Mouse (Mus musculus) hindbrain, embryonic 16.5 days (tissue): ENCODE measurements around the gene Rab14. TPM values are rescaled to one million over a fixed set of nuclear protein-coding genes. Genes with fewer than 3 reads are reported as not detected.

Experiments used
- ATAC-seq: fragments of 200-750 bp; cut with Nextera tagmentation; 2 replicates; pipeline ENCODE4 v1.8.0; 2017; ENCODE audit warnings: moderate TSS enrichment, moderate library complexity
- H3K27ac ChIP-seq: fragments of 300-500 bp; sonication (generic); 2 replicates; pipeline ENCODE4 v1.5.1; 2014; ENCODE audit warnings: low read depth, mild to moderate bottlenecking, control low read depth, low read length, moderate library complexity
- H3K27me3 ChIP-seq: fragments of 300-500 bp; sonication (generic); replicated peaks from 2 replicates; pipeline ENCODE4 v1.6.1; 2014; ENCODE audit warnings: low read length; ENCODE audit not compliant: control insufficient read depth, insufficient read depth
- H3K36me3 ChIP-seq: fragments of 300-500 bp; sonication (generic); 2 replicates; pipeline ENCODE4 v1.6.1; 2014; ENCODE audit warnings: mild to moderate bottlenecking, low read length, moderate library complexity, mixed read lengths; ENCODE audit not compliant: control insufficient read depth, insufficient read depth
- H3K4me1 ChIP-seq: fragments of 300-500 bp; sonication (generic); 2 replicates; pipeline ENCODE4 v1.6.1; 2014; ENCODE audit warnings: low read depth, low read length; ENCODE audit not compliant: control insufficient read depth, insufficient read depth
- H3K4me2 ChIP-seq: fragments of 300-500 bp; sonication (generic); 2 replicates; pipeline ENCODE4 v1.6.1; 2014; ENCODE audit warnings: mild to moderate bottlenecking, low read length, control low read depth, moderate library complexity
- H3K4me3 ChIP-seq: fragments of 300-500 bp; sonication (generic); 2 replicates; pipeline ENCODE4 v1.5.1; 2014; ENCODE audit warnings: mild to moderate bottlenecking, low read length, control low read depth, moderate library complexity
- H3K9ac ChIP-seq: fragments of 300-500 bp; sonication (generic); 2 replicates; pipeline ENCODE4 v1.6.1; 2014; ENCODE audit warnings: low read depth, mild to moderate bottlenecking, control low read depth, low read length, moderate library complexity
- H3K9me3 ChIP-seq: fragments of 300-500 bp; sonication (generic); 2 replicates; pipeline ENCODE4 v1.6.1; 2014; ENCODE audit warnings: mild to moderate bottlenecking, low read length, moderate library complexity; ENCODE audit not compliant: control insufficient read depth
- WGBS: fragments of 180-500 bp; shearing (Covaris S2); extraction: QIAGEN DNeasy Blood & Tissue Kit; methylation state at CpG from one replicate; pipeline ENCODE4 v1.1.7; 2014; 5-methylcytosine and 5-hydroxymethylcytosine counted together
- polyA plus RNA-seq: library from polyadenylated mRNA; unstranded; fragments of >200 nt; fragmentation: Nextera tagmentation; extraction: Ambion mirVana; gene quantifications from 2 replicates; pipeline ENCODE4 v1.2.1, GENCODE M21; 2015

Gene Rab14
- polyA plus RNA-seq, 1 experiment from 2014 or later: 426 TPM

- Histone ChIP-seq H3K4me2 (no peak overlapping the region), H3K4me1 (no peaks in the 10 kb centered on the region), H3K4me3 (no peak overlapping the region), H3K27me3 (no peaks in the 10 kb centered on the region), H3K9ac (no peak overlapping the region), H3K36me3 (no peaks in the 10 kb centered on the region), H3K27ac (no peak overlapping the region), H3K9me3 (no peaks in the 10 kb centered on the region)
- WGBS: 92% methylated on average over 15 of the region's 15 CpGs
- ATAC-seq: no peak
Measured at GRCm38 (mm10) chr2:35224285-35224684, 23.4 kb upstream of the Rab14 start.

- Histone ChIP-seq H3K4me2 (no peak overlapping the region), H3K36me3 (no peaks in the 10 kb centered on the region), H3K9ac (no peak overlapping the region), H3K4me3 (no peak overlapping the region), H3K9me3 (no peaks in the 10 kb centered on the region), H3K4me1 (no peaks in the 10 kb centered on the region), H3K27ac (no peak overlapping the region), H3K27me3 (no peaks in the 10 kb centered on the region)
- 63% methylated on average over 6 of the region's 6 CpGs for WGBS
- ATAC-seq: peak; percentile 48; the same call in 1 of the 2 replicates
Measured at GRCm38 (mm10) chr2:35222822-35223391, 22.0 kb upstream of the Rab14 start.

GRCm38 (mm10) chr2:35218736-35219135, 17.8 kb upstream of the Rab14 start:
- 91% methylated on average over 3 of the region's 3 CpGs for WGBS
- H3K4me3 ChIP-seq: no peak overlapping the region
- no peak for ATAC-seq
- H3K36me3 ChIP-seq: no peaks in the 10 kb centered on the region
- H3K4me2 ChIP-seq: no peak overlapping the region
- H3K27ac ChIP-seq: no peak overlapping the region
- H3K27me3 ChIP-seq: no peaks in the 10 kb centered on the region
- H3K9ac ChIP-seq: no peak overlapping the region
- no peaks in the 10 kb centered on the region for H3K9me3 ChIP-seq
- H3K4me1 ChIP-seq: peaks cover 2% of the 10 kb centered on the region

- WGBS: 91% methylated on average over 2 of the region's 2 CpGs
- no peaks in the 10 kb centered on the region for H3K36me3 ChIP-seq
- H3K4me2 ChIP-seq: no peak overlapping the region
- H3K27ac ChIP-seq: no peak overlapping the region
- H3K9ac ChIP-seq: no peak overlapping the region
- H3K9me3 ChIP-seq: no peaks in the 10 kb centered on the region
- H3K4me1 ChIP-seq: peaks cover 2% of the 10 kb centered on the region
- no peak overlapping the region for H3K4me3 ChIP-seq
- no peak for ATAC-seq
- no peaks in the 10 kb centered on the region for H3K27me3 ChIP-seq
Measured at GRCm38 (mm10) chr2:35216701-35217100, 15.8 kb upstream of the Rab14 start.

GRCm38 (mm10) chr2:35215363-35215762, 14.4 kb upstream of the Rab14 start:
- Histone ChIP-seq H3K27ac (no peak overlapping the region), H3K4me1 (peaks cover 2% of the 10 kb centered on the region), H3K36me3 (no peaks in the 10 kb centered on the region), H3K9ac (no peak overlapping the region), H3K4me3 (no peak overlapping the region), H3K9me3 (no peaks in the 10 kb centered on the region), H3K27me3 (no peaks in the 10 kb centered on the region), H3K4me2 (peak overlapping the region; percentile 50)
- ATAC-seq: peak; percentile 16; the same call in 1 of the 2 replicates
- 31% methylated on average over 14 of the region's 14 CpGs for WGBS

GRCm38 (mm10) chr2:35214881-35215358, 14.0 kb upstream of the Rab14 start:
- ATAC-seq: peak; percentile 92
- Histone ChIP-seq H3K4me3 (peak overlapping the region; percentile 15; the same call in 1 of the 2 replicates), H3K4me2 (peak overlapping the region; percentile 50), H3K9ac (peak overlapping the region; percentile 41; the same call in 1 of the 2 replicates), H3K36me3 (no peaks in the 10 kb centered on the region), H3K27me3 (no peaks in the 10 kb centered on the region), H3K9me3 (no peaks in the 10 kb centered on the region), H3K27ac (no peak overlapping the region), H3K4me1 (peaks cover 2% of the 10 kb centered on the region)
- 2% methylated on average over 12 of the region's 12 CpGs for WGBS

GRCm38 (mm10) chr2:35213345-35213910, 12.5 kb upstream of the Rab14 start:
- Histone ChIP-seq H3K36me3 (no peaks in the 10 kb centered on the region), H3K9ac (no peak overlapping the region), H3K4me3 (no peak overlapping the region), H3K9me3 (no peaks in the 10 kb centered on the region), H3K4me1 (peaks cover 2% of the 10 kb centered on the region), H3K27me3 (no peaks in the 10 kb centered on the region), H3K27ac (no peak overlapping the region), H3K4me2 (no peak overlapping the region)
- no peak for ATAC-seq
- WGBS: 84% methylated on average over 12 of the region's 12 CpGs

GRCm38 (mm10) chr2:35211681-35212080, 10.8 kb upstream of the Rab14 start:
- no peaks in the 10 kb centered on the region for H3K9me3 ChIP-seq
- no peak overlapping the region for H3K27ac ChIP-seq
- H3K9ac ChIP-seq: no peak overlapping the region
- 84% methylated on average over 3 of the region's 3 CpGs for WGBS
- H3K4me1 ChIP-seq: peaks cover 2% of the 10 kb centered on the region
- no peak overlapping the region for H3K4me2 ChIP-seq
- ATAC-seq: no peak
- no peak overlapping the region for H3K4me3 ChIP-seq
- no peaks in the 10 kb centered on the region for H3K27me3 ChIP-seq
- H3K36me3 ChIP-seq: no peaks in the 10 kb centered on the region

- no peak for ATAC-seq
- Histone ChIP-seq H3K9ac (no peak overlapping the region), H3K27ac (no peak overlapping the region), H3K4me1 (no peaks in the 10 kb centered on the region), H3K4me3 (no peak overlapping the region), H3K27me3 (no peaks in the 10 kb centered on the region), H3K4me2 (no peak overlapping the region), H3K36me3 (no peaks in the 10 kb centered on the region), H3K9me3 (no peaks in the 10 kb centered on the region)
- 79% methylated on average over 8 of the region's 8 CpGs for WGBS
Measured at GRCm38 (mm10) chr2:35208931-35209665, 8.2 kb upstream of the Rab14 start.
